Mouse (Mus musculus) bone marrow, adult 2 months (tissue): ENCODE results near the gene Kcne1.

Experiments used
- CTCF ChIP-seq: fragments of 200-500 bp; IDR thresholded peaks from 2 replicates; pipeline ENCODE4 v1.5.1; 2011; ENCODE audit warnings: low read length, control low read depth; ENCODE audit not compliant: control insufficient read depth, insufficient read depth
- POLR2A ChIP-seq: fragments of 200-500 bp; IDR thresholded peaks from 2 replicates; pipeline ENCODE4 v1.6.1; 2011; ENCODE audit warnings: low read depth, mild to moderate bottlenecking, control low read depth, low read length, borderline replicate concordance; ENCODE audit not compliant: control insufficient read depth

DNA sequence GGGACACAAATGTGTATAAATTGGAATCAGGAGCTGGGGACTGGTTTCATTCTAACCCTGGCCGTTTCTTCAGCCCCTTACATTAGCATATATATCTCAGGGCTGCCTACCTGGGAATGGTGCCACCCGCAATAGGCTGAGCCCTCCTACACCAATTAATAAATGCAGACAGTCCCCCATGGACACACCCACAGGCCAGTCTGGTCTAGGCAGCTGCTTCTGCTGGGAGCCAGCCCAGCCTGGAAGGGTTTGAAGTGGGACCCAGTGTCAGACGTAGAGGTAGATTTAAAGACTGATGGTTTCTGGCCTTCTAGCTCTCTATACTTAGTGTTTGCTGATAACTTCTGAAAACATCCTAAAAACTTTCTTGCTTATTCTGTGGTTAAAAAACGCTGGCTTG, 50.1 kb downstream of the Kcne1 start:
- no peak for TF ChIP-seq CTCF
- TF ChIP-seq POLR2A: no peak
